ENCODE assay signal across 13 mouse cellular contexts in genomic region chr13:73446076-73446475, GRCm38 (mm10). TPM values are rescaled to one million over a fixed set of nuclear protein-coding genes. Genes with fewer than 3 reads are reported as not detected.
DNase-seq lines count a peak whose midpoint lies in the region; ATAC-seq and TF ChIP-seq lines count a peak whose summit lies in the region.
"Had no signal": no experiment of that assay in that cellular context is flagged by ENCODE, and none has a peak within 500 bp of the region (broad histone marks: within the 10 kb centered on the region; RNA-seq: fewer than 3 reads in every experiment).

No protein-coding gene starts in this region.

- H3K4me2 ChIP-seq in heart, embryonic 11.5 days: no peak overlapping the region; the same call in 1 of the 2 replicates
- no peak overlapping the region for H3K4me2 ChIP-seq in lung, embryonic 16.5 days (ENCODE audit: low read depth, low read length)
- no peak overlapping the region for H3K4me2 ChIP-seq in hindbrain, postnatal 0 days (ENCODE audit: low read depth, low read length)
- H3K4me2 ChIP-seq: embryonic facial prominence, embryonic 15.5 days had no signal

- no peak for ATAC-seq in heart, embryonic 11.5 days (replicated peaks; ENCODE audit: insufficient number of reproducible peaks, low FRiP score, low TSS enrichment)
- no peak for ATAC-seq in lung, embryonic 16.5 days (ENCODE audit: low read depth)
- ATAC-seq in hindbrain, postnatal 0 days: no peak
- peak; percentile 56 for ATAC-seq in megakaryocyte-erythroid progenitor cell, adult 5-6 weeks (replicated peaks; ENCODE audit: low FRiP score, low TSS enrichment, poor library complexity, severe bottlenecking)

- H3K9me3 ChIP-seq in heart, embryonic 11.5 days (replicated peaks; ENCODE audit: control insufficient read depth, low read length): no peaks in the 10 kb centered on the region
- H3K9me3 ChIP-seq in lung, embryonic 16.5 days (ENCODE audit: control insufficient read depth, low read length): no peaks in the 10 kb centered on the region
- H3K9me3 ChIP-seq in hindbrain, postnatal 0 days (ENCODE audit: low read length): no peaks in the 10 kb centered on the region
- H3K9me3 ChIP-seq: embryonic facial prominence, embryonic 15.5 days had no signal

- peaks cover 7% of the 10 kb centered on the region; the same call in 1 of the 2 replicates for H3K4me1 ChIP-seq in heart, embryonic 11.5 days (ENCODE audit: control insufficient read depth, insufficient read depth, low read length)
- H3K4me1 ChIP-seq in lung, embryonic 16.5 days (replicated peaks; ENCODE audit: control insufficient read depth, insufficient read depth, low read length): peaks cover 50% of the 10 kb centered on the region
- H3K4me1 ChIP-seq in hindbrain, postnatal 0 days (ENCODE audit: insufficient read depth, low read length): peaks cover 18% of the 10 kb centered on the region

- no peak overlapping the region for H3K4me3 ChIP-seq in heart, embryonic 11.5 days (ENCODE audit: low read depth, low read length)
- no peak overlapping the region for H3K4me3 ChIP-seq in lung, embryonic 16.5 days (ENCODE audit: low read length)
- no peak overlapping the region for H3K4me3 ChIP-seq in hindbrain, postnatal 0 days (ENCODE audit: low read length)
- H3K4me3 ChIP-seq: embryonic facial prominence, embryonic 15.5 days had no signal

- H3K9ac ChIP-seq in heart, embryonic 11.5 days (ENCODE audit: low read depth, low read length): no peak overlapping the region
- H3K9ac ChIP-seq in lung, embryonic 16.5 days (ENCODE audit: low read length): no peak overlapping the region
- H3K9ac ChIP-seq in hindbrain, postnatal 0 days (replicated peaks; ENCODE audit: low read length): no peak overlapping the region
- H3K9ac ChIP-seq: embryonic facial prominence, embryonic 15.5 days had no signal

- no peak for DNase-seq in heart, postnatal 36 days
- DNase-seq in lung, postnatal 10 days: no peak
- DNase-seq in hindbrain, postnatal 0 days (ENCODE audit: low spot score): no peak
- no peak for DNase-seq in thymus, postnatal 14 days
- no peak for DNase-seq in testis, postnatal 14 days (ENCODE audit: low spot score)
- DNase-seq: adrenal gland, postnatal 36 days; cerebellum, adult 9-11 months; gastrocnemius, postnatal 36 days; kidney, adult 2 months had no signal

- no peaks in the 10 kb centered on the region for H3K36me3 ChIP-seq in heart, embryonic 11.5 days (ENCODE audit: control insufficient read depth, insufficient read depth, low read length)
- no peaks in the 10 kb centered on the region for H3K36me3 ChIP-seq in lung, embryonic 16.5 days (ENCODE audit: control insufficient read depth, insufficient read depth, low read length)
- H3K36me3 ChIP-seq in hindbrain, postnatal 0 days (ENCODE audit: insufficient read depth, low read length): no peaks in the 10 kb centered on the region
- H3K36me3 ChIP-seq: embryonic facial prominence, embryonic 15.5 days had no signal

- no peaks in the 10 kb centered on the region for H3K27me3 ChIP-seq in heart, embryonic 11.5 days (ENCODE audit: control insufficient read depth, insufficient read depth, low read length)
- no peaks in the 10 kb centered on the region for H3K27me3 ChIP-seq in lung, embryonic 16.5 days (ENCODE audit: control insufficient read depth, insufficient read depth, low read depth, low read length)
- H3K27me3 ChIP-seq in hindbrain, postnatal 0 days (ENCODE audit: insufficient read depth, low read length): no peaks in the 10 kb centered on the region
- H3K27me3 ChIP-seq: embryonic facial prominence, embryonic 15.5 days had no signal

- 74% methylated on average over 2 of the region's 2 CpGs for WGBS in heart, embryonic 11.5 days (ENCODE audit: insufficient replicate concordance)
- WGBS in lung, embryonic 16.5 days: 57% methylated on average over 2 of the region's 2 CpGs
- WGBS in hindbrain, postnatal 0 days: 96% methylated on average over 2 of the region's 2 CpGs

- H3K27ac ChIP-seq in heart, embryonic 11.5 days (ENCODE audit: low read depth, low read length): 0 out of 2 replicates have a peak overlapping the region, but pooled peaks have one; percentile 54
- peak overlapping the region; percentile 95 for H3K27ac ChIP-seq in lung, embryonic 16.5 days (ENCODE audit: low read length)
- peak overlapping the region; percentile 74 for H3K27ac ChIP-seq in hindbrain, postnatal 0 days
- H3K27ac ChIP-seq: embryonic facial prominence, embryonic 15.5 days had no signal

- intact Hi-C loops in heart, postnatal 36 days (cut with DNase I): no loop called here

- no peak for TF ChIP-seq CTCF in hindbrain, postnatal 0 days (IDR thresholded peaks at IDR 0.05; ENCODE audit: low read depth)

RNA-seq across cellular contexts. Expression of gene Lpcat1, which starts 20.9 kb away (rescaled TPM):
- polyA plus RNA-seq in heart, embryonic 11.5 days (2014; fragmentation: Nextera tagmentation; extraction: Ambion mirVana): 26.0 and 26.6 TPM in 2 replicates
- 1 to 10 TPM; 7.0 to 9.4 TPM for total RNA-seq in heart, postnatal 36 days (2021)
- 119 and 140 TPM in 2 replicates for polyA plus RNA-seq in lung, embryonic 16.5 days (2015; fragmentation: Nextera tagmentation; extraction: Ambion mirVana)
- 191 and 199 TPM in 2 replicates for total RNA-seq in hindbrain, postnatal 0 days (2014; rRNA removed)
- polyA plus RNA-seq in hindbrain, postnatal 0 days (2015; fragmentation: Nextera tagmentation; extraction: Ambion mirVana): 75.7 and 78.5 TPM in 2 replicates
- 46.7 and 50.6 TPM in 2 replicates for total RNA-seq in megakaryocyte-erythroid progenitor cell, adult 5-6 weeks (2014; fragmentation: Nextera tagmentation)
- total RNA-seq in megakaryocyte-erythroid progenitor cell, adult 5-6 weeks (2017): 19.3 and 32.4 TPM in 2 replicates
